Mouse (Mus musculus): ENCODE measurements at regions not wholly inside any gene's neighbourhood (a gene's known extent, or its start where the extent isn't known, plus 50 kb on each side); places are given as distances from the start of the nearest gene placed in this dataset.

DNA sequence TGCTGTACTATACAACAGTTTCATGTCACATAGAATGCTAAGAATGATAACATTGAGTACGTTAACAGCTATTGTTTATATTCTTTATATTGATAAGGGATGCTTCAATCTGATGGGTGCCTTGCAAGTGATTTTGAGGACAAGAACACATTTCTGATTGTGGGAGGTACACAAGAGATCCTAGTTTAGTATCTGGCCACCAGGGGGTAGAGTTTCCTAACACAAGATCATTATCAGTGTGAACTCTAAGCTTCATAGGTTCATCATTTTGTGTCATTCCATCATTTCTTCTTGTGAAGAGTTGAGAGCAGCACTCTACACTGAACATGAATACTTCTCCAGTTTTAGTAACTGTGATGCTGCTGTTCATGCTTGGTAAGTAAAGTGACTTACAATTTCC is 799.9 kb downstream of the Dad1 start:
- TF ChIP-seq EP300 (IDR thresholded peaks at IDR 0.05) = no peak
- no peak for TF ChIP-seq CTCF (IDR thresholded peaks at IDR 0.05)

Data from lung, postnatal 0 days (tissue).